Mouse (Mus musculus) kidney, postnatal 25 days (tissue): ENCODE measurements around the gene Rabl3.

Experiments
- DNase-seq, 2 experiments: peaks; one replicate each; pipeline ENCODE4 v3.0.0; 2021; ENCODE audit warnings: mixed read lengths in 2 of 2

Rabl3 gene

DNA sequence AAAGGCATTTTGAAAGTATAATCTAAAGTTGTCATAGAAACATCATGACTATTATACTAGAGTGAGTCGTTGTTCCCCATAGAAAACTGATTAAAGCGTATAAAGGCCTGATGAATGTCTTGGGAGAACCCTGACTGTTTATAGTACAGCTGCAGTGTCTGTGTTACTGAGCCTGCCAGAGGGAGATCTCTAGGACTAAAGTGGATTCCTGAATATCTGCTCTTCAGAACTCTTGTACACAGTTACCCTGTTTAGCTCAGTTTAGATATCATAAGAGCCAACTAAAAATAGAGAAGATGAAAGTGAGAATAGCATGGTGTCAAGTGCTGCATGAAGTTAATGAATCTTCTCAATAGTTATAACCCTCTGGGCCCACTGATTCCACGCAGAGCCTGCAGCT lies 10.6 kb downstream of the Rabl3 start:
- no peak for DNase-seq

DNA sequence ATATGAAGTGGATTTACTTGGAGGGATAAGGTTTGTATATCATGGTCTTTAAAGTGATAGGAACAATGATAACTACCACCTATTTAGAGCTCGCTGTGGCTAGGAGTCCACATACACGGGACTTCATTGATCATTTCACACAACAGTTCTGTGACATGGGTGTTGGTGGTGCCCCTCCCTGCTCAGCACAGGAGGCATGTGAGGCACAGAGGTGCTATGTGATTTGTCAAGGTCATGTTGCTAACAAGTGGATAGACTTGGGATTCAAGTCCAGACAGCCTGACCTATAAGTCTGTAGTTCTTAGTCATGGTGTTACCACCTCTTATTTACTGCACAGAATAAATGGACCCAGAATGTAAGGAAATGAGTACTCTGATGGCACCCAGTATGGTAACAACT lies 11.3 kb downstream of the Rabl3 start:
- no peak for DNase-seq

DNA sequence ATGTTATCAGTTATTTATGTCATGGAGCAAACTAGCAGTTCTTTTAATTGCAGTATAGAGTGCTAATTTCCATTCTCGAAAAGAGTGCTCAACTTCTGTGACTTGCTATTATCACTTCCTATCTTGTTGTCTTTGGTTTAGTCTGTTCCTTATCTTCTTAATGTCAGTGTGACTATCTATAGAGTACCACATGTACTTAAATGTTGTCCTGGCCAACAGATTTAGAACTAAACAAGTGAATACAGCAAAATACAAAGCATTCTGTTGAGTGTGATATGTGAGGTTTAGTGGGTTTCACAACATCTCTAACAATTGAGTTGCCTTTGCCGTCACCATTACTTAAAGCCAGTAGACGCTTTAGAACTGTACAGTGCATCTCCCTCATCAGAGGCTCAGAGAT lies 13.1 kb downstream of the Rabl3 start:
- DNase-seq = no peak

DNA sequence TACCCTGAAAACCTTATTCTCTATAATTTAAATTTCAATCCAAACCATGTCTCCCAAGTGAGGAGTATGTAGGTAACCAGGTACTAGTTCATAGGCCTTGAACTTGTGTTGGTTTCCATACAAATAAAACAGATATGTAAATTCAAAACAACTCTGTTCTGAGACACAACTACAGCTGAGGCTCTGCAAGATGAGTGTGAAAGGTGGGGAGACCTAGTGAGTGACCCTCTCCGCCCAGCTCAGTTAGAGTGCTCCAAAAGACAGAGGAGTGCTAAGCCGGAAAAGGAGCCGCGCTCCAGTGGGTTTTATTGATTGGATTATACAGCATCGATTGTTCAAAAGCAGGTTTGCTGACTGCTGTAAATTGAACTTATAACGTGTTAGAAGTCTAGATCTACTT lies 22.7 kb downstream of the Rabl3 start:
- DNase-seq = no peak

DNA sequence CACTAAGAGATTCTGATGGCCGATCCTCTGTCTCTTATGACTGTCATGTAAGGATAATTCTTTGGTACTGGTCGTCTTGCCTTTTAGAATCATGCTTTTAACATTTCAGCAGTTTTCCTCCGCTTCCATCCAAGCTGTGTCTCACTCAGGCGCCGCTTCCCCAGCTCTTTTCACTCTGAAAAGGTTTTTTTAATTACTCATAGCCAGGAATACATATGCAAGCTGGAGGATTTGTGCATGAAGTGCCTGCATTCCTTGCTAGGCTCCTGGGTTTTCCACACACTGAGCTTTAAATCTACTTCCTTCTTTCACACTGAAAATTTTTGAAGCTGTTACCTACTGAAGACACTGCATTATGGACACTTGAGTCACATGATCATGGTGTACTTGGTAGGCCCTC lies 23.3 kb downstream of the Rabl3 start:
- no peak for DNase-seq

DNA sequence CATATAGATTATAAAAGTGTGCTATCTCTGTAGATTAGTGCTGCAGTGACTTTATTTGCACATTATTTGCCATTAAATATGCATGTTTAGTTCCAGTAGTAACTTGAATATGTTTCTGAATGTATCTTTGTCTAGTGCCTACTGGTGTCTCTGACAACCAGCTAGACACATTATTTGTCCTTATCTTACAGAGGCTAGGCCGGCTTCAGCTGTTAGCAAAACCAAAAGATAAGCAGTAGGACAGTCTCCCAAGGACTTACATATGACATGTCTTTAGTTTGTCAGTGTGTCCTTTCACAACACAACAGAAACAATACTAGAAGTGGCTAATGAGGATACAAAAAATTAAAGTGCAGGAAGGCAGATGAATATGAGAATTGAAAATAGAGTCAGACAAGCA lies 25.4 kb downstream of the Rabl3 start:
- DNase-seq = no peak

DNA sequence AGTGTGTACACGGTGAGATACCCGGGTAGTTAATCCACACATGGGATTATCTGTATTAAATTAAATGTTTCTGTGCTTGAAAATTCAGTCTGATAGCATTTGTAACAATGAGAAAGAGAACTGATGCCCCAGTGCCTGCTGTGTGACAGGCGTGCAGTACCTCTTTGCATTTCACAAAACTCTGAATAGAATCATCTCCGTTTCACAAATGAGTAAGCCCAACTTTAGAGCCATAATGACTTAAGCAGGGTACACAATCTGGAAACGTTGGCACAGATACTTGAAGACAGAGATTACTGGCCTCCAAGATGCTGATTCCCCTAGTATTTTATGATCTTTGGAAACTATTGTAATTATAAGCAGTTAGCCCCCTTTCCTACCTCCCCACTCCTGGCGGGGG lies 26.4 kb downstream of the Rabl3 start:
- no peak for DNase-seq

DNA sequence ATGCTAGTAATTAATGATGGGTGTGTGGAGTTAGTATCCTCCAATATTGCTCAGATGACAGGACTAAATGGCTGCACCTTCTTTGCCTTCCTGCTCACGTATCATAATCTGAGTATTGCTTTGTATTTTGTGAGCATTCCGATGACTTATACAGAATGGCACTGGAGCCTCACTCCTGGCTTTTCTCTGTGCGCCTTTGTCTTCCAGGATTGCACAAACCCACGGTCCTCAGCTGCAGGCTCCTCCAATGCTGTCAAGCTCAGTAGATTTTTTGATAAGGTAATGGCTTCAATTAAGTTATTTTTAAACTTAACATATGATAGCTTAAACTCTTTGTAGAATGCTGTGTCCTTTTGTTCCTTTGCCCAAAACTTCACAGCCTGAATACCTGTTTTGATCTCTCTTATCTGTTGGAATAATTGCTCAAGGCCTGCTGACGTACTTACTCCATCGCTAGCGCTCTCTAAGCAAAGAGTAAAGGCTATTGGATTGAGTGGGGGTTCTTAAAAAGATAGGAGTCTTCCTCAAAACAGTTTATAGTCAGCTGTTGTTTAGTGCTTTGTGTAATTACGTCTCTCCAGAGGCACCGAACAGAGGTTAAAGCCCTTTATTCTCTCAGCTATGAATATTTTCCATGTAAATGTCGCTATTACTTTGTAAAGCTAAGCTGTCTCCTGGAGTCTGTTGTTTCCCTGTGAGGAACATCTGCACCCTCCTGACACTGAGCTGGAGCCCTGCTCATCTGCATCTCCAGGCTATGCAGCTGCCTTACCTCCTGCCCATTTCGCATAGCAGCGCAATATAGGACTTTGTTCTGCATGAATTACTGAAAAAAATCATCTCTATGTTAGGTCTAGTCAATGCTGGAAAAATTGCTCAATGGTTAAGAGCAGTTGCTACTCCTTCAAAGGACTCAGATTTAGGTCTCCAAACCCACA lies 27.7 kb downstream of the Rabl3 start:
- no peak for DNase-seq

DNA sequence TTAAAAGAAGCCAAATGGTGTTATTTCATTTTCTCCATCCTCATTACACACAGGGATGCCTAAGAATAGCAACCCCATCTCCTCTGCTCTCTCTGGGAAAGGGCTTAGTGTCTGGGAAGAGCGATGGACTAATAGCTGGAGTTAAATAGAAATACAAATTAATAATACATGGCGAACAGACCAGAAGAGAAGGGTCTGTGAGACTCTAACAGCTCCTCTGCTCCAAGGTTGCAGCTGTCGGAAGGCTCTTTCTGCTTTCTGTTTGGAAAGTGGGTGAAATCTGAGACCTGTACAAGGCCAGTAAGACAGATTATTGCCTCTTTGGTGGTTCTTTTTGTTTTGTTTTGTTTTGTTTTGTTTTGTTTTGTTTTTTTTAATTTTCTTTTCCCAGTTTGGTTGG lies 31.9 kb downstream of the Rabl3 start:
- DNase-seq = no peak

DNA sequence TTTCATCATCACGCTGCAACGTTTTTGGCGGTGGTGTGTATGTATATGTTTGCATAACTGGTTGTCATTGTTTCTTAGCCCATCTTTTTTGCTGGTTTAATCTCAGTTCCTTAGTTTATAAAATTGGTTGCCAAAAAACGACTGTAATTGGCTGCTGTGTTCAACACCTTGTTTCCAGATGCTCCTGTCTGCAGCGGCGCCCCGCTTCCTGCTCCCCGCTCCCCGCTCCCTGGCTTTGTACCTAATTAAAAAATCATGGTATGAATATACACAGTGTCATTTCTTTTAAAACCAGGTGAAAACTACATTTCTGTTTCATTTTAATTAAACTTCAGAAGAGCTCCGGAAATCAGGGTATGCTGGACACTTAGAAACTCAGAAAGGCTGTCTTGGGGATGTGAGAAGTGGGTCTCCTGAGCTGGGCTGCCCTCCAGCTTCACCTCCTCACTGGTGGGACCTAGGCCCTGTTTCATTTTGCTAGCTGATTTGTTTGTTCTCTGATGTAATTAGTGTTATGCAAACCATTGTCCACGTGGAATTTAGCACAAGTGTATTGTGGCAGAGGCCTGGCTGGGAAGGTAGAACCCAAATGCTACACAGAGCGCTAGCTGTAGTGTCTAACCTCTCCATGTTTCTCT lies 32.6 kb downstream of the Rabl3 start:
- no peak for DNase-seq

DNA sequence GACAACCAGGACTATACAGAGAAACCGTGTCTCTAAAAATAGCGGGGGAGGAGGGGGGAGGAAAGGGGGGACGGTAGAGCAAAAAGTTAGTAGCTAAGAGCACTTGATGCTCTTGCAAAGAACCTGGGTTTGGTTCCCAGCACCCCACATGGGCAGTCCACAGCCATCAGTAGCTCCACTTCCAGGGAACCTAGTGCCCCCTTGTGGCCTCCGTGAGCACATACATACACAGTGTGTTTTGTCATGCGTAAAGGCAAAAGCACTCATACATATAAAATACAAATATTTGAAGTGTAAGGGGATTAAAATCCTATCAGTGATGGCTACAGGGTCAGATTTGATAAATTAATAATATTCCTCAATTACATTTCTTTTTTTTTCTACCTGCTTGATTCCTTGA lies 33.4 kb downstream of the Rabl3 start:
- no peak for DNase-seq

DNA sequence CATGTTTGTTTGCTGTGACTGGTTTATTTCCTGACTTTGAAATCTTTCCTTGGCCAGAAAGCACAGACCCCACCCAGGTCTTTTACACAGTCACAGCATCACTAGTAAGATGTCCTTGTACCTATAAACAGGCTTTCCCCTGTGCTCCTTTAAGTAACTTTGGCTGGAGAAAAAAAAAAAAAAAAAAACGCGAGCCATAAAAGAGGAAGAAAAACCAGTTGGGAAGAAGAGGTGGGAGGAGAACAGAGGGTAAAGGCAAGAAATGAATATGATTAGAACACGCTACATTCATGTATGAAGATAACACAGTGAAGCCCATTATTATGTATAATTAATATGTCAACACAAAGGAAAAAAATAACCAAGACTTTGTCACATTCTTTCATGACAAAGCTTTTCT lies 35.6 kb downstream of the Rabl3 start:
- DNase-seq = no peak

DNA sequence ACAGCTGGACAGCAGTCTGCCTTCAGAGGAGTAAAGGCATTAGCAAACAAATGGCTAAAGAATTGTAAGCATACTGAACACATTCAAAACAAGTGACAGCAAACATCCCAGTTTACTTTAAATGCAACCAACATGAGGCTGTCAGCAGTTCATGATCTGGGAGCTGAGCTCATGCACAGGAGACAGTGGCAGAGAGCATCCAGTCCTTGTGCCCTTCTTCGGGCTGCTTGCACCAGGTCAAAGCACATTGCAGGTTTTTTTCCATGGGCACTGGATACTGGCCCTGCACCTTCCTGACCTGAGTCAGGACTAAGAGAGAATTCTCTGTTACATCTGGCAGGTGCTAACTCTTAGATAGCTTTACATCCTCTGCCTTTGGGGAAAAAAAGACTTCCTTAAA lies 39.9 kb downstream of the Rabl3 start:
- DNase-seq = peak; percentile 21 to 74

DNA sequence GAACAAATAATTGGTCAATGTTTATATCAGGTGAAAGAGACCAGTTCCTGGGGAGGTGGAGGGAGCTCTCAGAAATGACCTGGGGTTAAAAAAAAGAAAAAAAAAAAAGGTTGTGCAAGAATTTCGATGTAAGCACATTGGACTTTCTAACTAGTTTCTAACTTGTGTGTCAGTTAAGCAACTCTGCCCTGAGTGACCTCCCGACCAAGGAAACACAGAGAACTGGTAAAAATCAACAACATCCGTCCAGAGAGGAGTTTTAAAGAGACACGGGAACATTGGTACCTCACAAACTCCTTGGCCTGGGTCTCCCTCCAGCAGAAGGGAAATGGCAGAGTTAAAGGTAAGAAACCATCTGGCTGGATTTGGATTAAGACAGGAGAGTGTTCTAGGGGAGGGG lies 40.3 kb downstream of the Rabl3 start, which contains the start of gene Hgd:
Hgd (plus strand) TSS at position 160 of the 400 bp plus-strand sequence.
- peak; percentile 58 to 78 for DNase-seq

DNA sequence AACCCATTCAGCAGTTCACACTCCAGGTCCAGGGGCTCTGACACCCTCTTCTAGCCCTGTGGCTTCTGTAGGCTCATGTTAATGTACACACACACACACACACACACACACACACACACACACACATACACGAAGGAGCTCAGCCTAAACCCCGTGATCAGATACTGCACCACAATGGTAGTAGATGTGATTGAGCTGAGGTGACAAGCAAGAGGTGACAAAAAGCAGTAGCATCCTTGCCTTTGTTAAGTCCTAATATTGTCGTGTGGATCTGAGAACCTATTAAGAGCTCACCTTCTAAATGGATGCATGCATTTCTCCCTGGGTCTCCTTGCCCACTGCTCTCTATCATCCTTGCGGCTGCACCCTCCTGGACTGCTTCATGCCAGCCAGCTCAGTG lies 41.0 kb downstream of the Rabl3 start:
- DNase-seq = peak in 1 of 2 experiments; percentile 9

DNA sequence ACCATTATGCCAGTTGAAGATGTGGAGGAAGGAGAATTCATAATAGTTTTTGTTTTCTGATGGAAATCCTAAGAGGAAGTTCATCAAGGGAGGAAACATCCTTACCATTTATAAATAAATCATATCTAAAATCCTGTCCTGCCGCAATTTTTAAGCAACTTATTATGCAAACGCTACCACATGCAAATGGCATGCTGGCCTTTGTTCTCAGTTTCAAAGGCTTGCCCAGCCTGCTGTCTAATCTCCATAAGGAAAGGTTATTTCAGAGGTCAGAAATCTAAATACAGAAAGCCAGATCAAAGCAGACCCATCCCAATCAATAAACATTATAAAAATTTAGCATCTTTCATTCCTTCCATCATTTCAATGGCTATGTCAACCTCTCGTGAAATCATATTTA lies 42.2 kb downstream of the Rabl3 start:
- no peak for DNase-seq

DNA sequence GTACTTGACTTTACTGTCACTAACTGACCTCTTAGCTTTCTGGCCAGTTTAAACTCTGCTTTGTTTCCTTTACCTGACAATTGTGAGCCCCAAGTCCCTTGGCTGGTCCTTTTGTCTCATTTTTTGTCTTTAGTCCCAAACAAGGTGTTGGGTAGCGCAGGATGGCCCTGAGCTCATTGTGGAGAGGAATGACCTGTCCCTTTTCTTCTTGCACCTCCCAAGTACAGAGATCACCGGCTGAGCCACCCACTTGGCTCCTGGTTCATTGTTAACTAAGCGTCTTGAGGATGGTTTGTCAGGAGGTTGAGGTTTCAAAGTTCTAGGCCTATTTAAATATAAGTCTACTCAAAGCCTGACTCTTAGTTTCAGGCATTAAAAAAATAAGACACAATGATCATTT lies 43.6 kb downstream of the Rabl3 start:
- DNase-seq = peak; percentile 66 to 87

DNA sequence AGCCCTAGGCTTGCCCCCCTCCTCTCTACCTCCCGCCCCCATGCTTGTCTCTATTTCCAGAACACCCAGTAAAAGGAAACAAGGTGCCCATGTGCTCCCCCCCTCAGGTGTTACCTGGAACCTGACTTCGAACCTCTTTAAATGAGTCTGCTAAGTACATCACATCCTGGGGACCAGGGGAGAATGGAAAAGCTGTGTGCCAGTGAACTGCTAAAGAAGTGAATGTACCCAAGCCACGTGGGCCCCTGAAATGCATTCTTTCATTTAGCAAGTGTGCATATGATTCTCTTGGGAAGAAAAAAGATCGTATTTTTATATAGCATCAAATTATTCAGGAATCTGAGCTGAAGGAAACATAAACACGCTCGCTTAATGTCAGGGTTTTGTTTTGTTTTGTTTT lies 44.1 kb downstream of the Rabl3 start:
- no peak for DNase-seq

DNA sequence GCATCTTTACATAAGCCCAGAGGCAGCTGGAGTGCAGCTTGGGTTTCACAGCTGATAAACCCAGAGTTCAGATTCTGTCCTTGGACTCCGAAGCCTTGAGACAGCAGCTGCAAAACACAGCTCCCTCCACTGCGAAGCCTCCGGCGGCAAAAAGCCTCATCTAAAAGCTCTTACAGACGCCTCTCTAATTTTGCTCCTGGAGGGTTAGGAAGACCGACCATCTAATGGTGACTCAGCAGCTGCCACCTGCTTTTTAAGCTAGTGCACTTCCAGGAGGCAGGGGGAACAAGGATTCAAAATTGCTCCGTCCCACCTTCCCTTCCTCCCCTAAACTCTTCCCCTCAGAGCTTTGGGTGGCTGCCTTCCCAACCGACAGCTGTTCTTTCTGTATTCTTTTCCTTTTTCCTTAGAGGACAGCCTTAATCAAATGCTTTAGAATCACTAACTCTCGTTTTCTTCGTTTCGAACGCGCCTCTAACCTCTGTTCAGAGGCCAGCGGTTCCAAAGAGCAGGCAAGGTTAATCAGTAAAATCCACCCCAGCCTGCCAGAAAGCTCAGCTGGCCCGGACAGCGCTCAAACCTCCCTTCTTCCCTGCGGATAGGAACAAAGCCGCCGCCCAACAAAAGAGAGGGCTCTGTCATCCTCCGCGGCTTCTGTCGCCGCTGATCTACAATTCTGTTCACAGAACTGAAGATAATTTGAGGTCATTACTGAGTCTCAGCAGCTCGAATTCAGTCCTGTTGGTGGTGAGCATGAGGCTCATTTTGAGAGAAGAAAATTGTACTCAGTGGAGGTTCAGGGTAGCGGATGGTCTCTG lies 44.7 kb downstream of the Rabl3 start:
- DNase-seq = peak; percentile 79 to 89

DNA sequence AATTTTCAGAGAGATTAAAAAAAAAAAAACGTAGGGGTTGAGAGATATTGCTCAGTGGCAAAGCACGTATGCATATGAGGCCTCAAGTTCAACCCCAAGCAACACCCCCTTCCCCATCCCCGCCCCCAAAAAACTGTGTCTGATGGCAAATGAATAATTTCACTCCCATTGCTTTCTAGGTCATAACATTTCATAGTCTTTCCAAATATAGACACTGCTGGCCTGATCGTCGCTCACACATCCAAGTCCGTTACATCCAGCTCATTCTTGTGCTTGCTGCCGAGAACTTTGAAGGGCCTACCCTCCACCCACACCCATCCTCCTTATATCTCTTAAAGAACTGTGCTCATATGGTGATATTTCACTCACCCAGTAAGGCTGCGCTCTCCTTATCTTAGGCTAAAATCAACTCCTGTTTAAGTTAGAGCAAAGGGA lies 45.5 kb downstream of the Rabl3 start:
- DNase-seq = no peak

DNA sequence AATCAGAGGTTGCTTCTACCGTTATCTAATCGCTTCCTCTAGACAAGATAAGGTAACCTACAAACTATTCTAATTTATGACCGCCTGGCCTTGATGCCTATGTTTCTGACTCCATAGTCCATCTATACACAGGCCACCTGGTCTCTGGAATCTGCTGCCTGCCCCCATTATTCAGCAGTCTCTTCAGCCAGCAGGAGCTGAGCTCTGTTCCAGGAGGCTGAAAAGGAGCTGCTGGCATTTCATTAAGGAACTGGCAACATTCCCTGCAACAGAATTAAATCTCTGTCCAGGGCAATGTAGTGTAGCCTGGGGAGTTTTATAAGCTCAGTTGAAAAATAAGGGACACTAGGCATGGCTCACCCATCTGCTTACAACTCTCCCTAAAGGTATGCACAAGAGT lies 51.2 kb downstream of the Rabl3 start:
- DNase-seq = no peak

DNA sequence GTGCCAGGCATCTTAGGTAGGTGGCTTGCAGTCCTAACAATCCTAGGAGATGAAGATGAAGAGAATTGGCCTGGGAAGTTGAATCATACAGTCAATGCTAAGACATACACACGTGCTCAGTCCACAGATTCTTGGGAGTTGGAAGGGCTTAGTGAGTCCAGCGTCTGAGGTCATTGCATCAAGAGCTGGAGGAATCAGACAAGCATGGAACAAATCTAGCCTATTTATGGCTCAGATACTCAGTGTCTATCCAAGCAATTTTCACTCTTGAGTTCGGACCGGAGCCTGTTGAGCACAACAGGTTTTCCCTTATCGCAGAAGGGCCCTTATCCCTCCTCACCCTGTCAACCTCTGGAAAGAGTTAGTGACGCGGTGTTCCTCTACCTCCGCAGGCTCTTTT lies 51.9 kb downstream of the Rabl3 start:
- no peak for DNase-seq

DNA sequence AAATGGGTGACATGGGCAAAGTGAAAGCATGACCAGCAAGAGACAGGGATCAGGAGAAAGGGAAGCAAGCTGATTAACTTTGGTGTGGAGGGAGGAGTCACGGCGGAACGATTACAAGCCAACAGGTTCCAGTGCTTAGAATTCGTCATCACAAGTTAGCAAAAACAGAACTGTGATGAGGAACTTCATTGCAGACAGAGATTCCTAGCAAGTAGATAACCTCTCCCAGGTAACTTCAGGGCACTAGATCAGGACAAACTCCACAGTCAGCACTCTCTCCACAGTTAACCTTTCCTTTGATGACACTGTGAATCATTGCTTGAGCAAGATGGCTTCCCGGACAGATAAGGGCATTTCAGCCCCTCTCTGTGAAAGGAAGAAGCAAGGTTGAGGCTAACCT lies 57.7 kb downstream of the Rabl3 start:
- DNase-seq = no peak
